Mouse (Mus musculus) forebrain, postnatal 0 days (tissue): Measurements from ENCODE around the gene Ywhae. TPM values are rescaled to one million over a fixed set of nuclear protein-coding genes. Genes with fewer than 3 reads are reported as not detected.

Experiments
- ATAC-seq: fragments of 200-750 bp; cut with Nextera tagmentation; 2 replicates; pipeline ENCODE4 v1.8.0; 2017; ENCODE audit warnings: mild to moderate bottlenecking, moderate library complexity
- DNase-seq: peaks from one replicate; pipeline ENCODE4 v3.0.0-alpha.2; 2015
- H3K27ac ChIP-seq: fragments of 300-500 bp; sonication (generic); 2 replicates; pipeline ENCODE4 v1.5.1; 2014; ENCODE audit warnings: low read depth, mild to moderate bottlenecking, antibody characterized with exemption, low read length, moderate library complexity, mixed read lengths
- H3K27me3 ChIP-seq: fragments of 300-500 bp; sonication (generic); 2 replicates; pipeline ENCODE4 v1.6.1; 2014; ENCODE audit warnings: mild to moderate bottlenecking, low read length, mixed read lengths; ENCODE audit not compliant: insufficient read depth
- H3K36me3 ChIP-seq: fragments of 300-500 bp; sonication (generic); 2 replicates; pipeline ENCODE4 v1.6.1; 2014; ENCODE audit warnings: mild to moderate bottlenecking, moderate library complexity; ENCODE audit not compliant: insufficient read depth
- H3K4me1 ChIP-seq: fragments of 300-500 bp; sonication (generic); 2 replicates; pipeline ENCODE4 v1.6.1; 2014; ENCODE audit warnings: antibody characterized with exemption; ENCODE audit not compliant: insufficient read depth
- H3K4me2 ChIP-seq: fragments of 300-500 bp; sonication (generic); 2 replicates; pipeline ENCODE4 v1.6.1; 2014; ENCODE audit warnings: low read depth, mild to moderate bottlenecking, moderate library complexity
- H3K4me3 ChIP-seq: fragments of 300-500 bp; sonication (generic); 2 replicates; pipeline ENCODE4 v1.5.1; 2014; ENCODE audit warnings: low read depth, low read length, mixed read lengths
- H3K9ac ChIP-seq: fragments of 300-500 bp; sonication (generic); 2 replicates; pipeline ENCODE4 v1.6.1; 2014; ENCODE audit warnings: mild to moderate bottlenecking
- H3K9me3 ChIP-seq: fragments of 300-500 bp; sonication (generic); 2 replicates; pipeline ENCODE4 v1.6.1; 2016; ENCODE audit warnings: low read length
- CTCF ChIP-seq: sonication (generic); IDR thresholded peaks from 2 replicates; pipeline ENCODE4 v1.5.1; 2016; ENCODE audit warnings: antibody characterized with exemption, control low read depth, low read depth
- WGBS: fragments of 180-500 bp; shearing (Covaris S2); extraction: QIAGEN DNeasy Blood & Tissue Kit; methylation state at CpG from one replicate; pipeline ENCODE4 v1.1.7; 2014; 5-methylcytosine and 5-hydroxymethylcytosine counted together
- polyA plus RNA-seq: library from polyadenylated mRNA; unstranded; fragments of >200 nt; fragmentation: Nextera tagmentation; extraction: Ambion mirVana; gene quantifications from 2 replicates; pipeline ENCODE4 v1.2.1, GENCODE M21; 2015
- total RNA-seq: library from RNA; depleted of rRNA; stranded (reverse); fragments of >200 nt; gene quantifications from 2 replicates; pipeline ENCODE4 v1.2.3, GENCODE M21; 2014

Ywhae gene
- total and polyA plus RNA-seq, 2 experiments from 2014 or later: 309 to 1,700 TPM

- 42% methylated on average over 6 of the region's 6 CpGs for WGBS
- peak; percentile 8; the same call in 1 of the 2 replicates for ATAC-seq
- H3K9me3 ChIP-seq: no peaks in the 10 kb centered on the region
- DNase-seq: peak; percentile 39
- H3K9ac ChIP-seq: no peak overlapping the region
- no peaks in the 10 kb centered on the region for H3K4me1 ChIP-seq
- no peak overlapping the region for H3K27ac ChIP-seq
- H3K36me3 ChIP-seq: peaks cover 30% of the 10 kb centered on the region
- TF ChIP-seq CTCF: no peak
- H3K4me3 ChIP-seq: no peak overlapping the region
- H3K27me3 ChIP-seq: no peaks in the 10 kb centered on the region
- no peak overlapping the region for H3K4me2 ChIP-seq
Observed at GRCm38 (mm10) chr11:75768091-75768989, 35.7 kb downstream of the Ywhae start.

GRCm38 (mm10) chr11:75769206-75769605, 36.5 kb downstream of the Ywhae start:
- Histone ChIP-seq H3K27ac (no peak overlapping the region), H3K36me3 (peaks cover 30% of the 10 kb centered on the region), H3K4me1 (no peaks in the 10 kb centered on the region), H3K27me3 (no peaks in the 10 kb centered on the region), H3K4me3 (no peak overlapping the region), H3K9me3 (no peaks in the 10 kb centered on the region), H3K9ac (peak overlapping the region; percentile 25; the same call in 1 of the 2 replicates), H3K4me2 (peak overlapping the region; percentile 39)
- DNase-seq: peak; percentile 78
- peak; percentile 81 for TF ChIP-seq CTCF
- under 1% methylated on average over 23 of the region's 23 CpGs for WGBS
- ATAC-seq: peak; percentile 94

- no peak for TF ChIP-seq CTCF
- H3K36me3 ChIP-seq: peaks cover 13% of the 10 kb centered on the region; the same call in 1 of the 2 replicates
- no peak overlapping the region for H3K9ac ChIP-seq
- H3K4me3 ChIP-seq: no peak overlapping the region
- ATAC-seq: no peak
- no peaks in the 10 kb centered on the region for H3K9me3 ChIP-seq
- H3K4me2 ChIP-seq: no peak overlapping the region
- H3K4me1 ChIP-seq: no peaks in the 10 kb centered on the region
- DNase-seq: no peak
- WGBS: 80% methylated on average over 5 of the region's 5 CpGs
- H3K27ac ChIP-seq: no peak overlapping the region
- no peaks in the 10 kb centered on the region for H3K27me3 ChIP-seq
Observed at GRCm38 (mm10) chr11:75772562-75772961, 39.9 kb downstream of the Ywhae start.

- H3K9me3 ChIP-seq: no peaks in the 10 kb centered on the region
- H3K27me3 ChIP-seq: no peaks in the 10 kb centered on the region
- H3K36me3 ChIP-seq: peaks cover 12% of the 10 kb centered on the region; the same call in 1 of the 2 replicates
- ATAC-seq (no peak), DNase-seq (no peak)
- H3K4me1 ChIP-seq: no peaks in the 10 kb centered on the region
- no peak overlapping the region for H3K27ac ChIP-seq
- no peak overlapping the region for H3K4me2 ChIP-seq
- H3K9ac ChIP-seq: no peak overlapping the region
- no peak overlapping the region for H3K4me3 ChIP-seq
- WGBS: 97% methylated on average over 1 of the region's 1 CpGs
- peak; percentile 49 for TF ChIP-seq CTCF
Observed at GRCm38 (mm10) chr11:75775919-75776318, 43.2 kb downstream of the Ywhae start.

GRCm38 (mm10) chr11:75781919-75782318, 49.2 kb downstream of the Ywhae start:
- no peaks in the 10 kb centered on the region for H3K27me3 ChIP-seq
- peak; percentile 95 for TF ChIP-seq CTCF
- no peaks in the 10 kb centered on the region for H3K4me1 ChIP-seq
- H3K9ac ChIP-seq: no peak overlapping the region
- H3K27ac ChIP-seq: no peak overlapping the region
- no peak overlapping the region for H3K4me3 ChIP-seq
- 24% methylated on average over 6 of the region's 6 CpGs for WGBS
- H3K36me3 ChIP-seq: 0 out of 2 replicates have a peak, but pooled peaks cover 3% of the 10 kb centered on the region
- no peaks in the 10 kb centered on the region for H3K9me3 ChIP-seq
- peak; percentile 69 for ATAC-seq
- peak; percentile 82 for DNase-seq
- no peak overlapping the region for H3K4me2 ChIP-seq

- 85% methylated on average over 5 of the region's 5 CpGs for WGBS
- no peaks in the 10 kb centered on the region for H3K4me1 ChIP-seq
- no peaks in the 10 kb centered on the region for H3K27me3 ChIP-seq
- DNase-seq (no peak), ATAC-seq (no peak)
- H3K4me3 ChIP-seq: no peak overlapping the region
- no peak overlapping the region for H3K27ac ChIP-seq
- TF ChIP-seq CTCF: no peak
- H3K9me3 ChIP-seq: no peaks in the 10 kb centered on the region
- no peak overlapping the region for H3K4me2 ChIP-seq
- H3K36me3 ChIP-seq: 0 out of 2 replicates have a peak, but pooled peaks cover 3% of the 10 kb centered on the region
- H3K9ac ChIP-seq: no peak overlapping the region
Observed at GRCm38 (mm10) chr11:75783799-75784198, 51.1 kb downstream of the Ywhae start.

GRCm38 (mm10) chr11:75785897-75786296, 53.2 kb downstream of the Ywhae start:
- H3K36me3 ChIP-seq: no peaks in the 10 kb centered on the region
- WGBS: 82% methylated on average over 8 of the region's 8 CpGs
- H3K9me3 ChIP-seq: no peaks in the 10 kb centered on the region
- no peak overlapping the region for H3K27ac ChIP-seq
- H3K4me3 ChIP-seq: no peak overlapping the region
- ATAC-seq (no peak), DNase-seq (no peak)
- H3K4me2 ChIP-seq: no peak overlapping the region
- no peaks in the 10 kb centered on the region for H3K4me1 ChIP-seq
- H3K9ac ChIP-seq: no peak overlapping the region
- TF ChIP-seq CTCF: no peak
- H3K27me3 ChIP-seq: no peaks in the 10 kb centered on the region
